Mouse (Mus musculus): Measurements from ENCODE around the gene Gm10197. TPM values are rescaled to one million over a fixed set of nuclear protein-coding genes. Genes with fewer than 3 reads are reported as not detected.

Gene Gm10197
- total RNA-seq, 2 experiments from 2014 or later, result not detected

- no peak for DNase-seq (ENCODE audit: low spot score in 2 of 2)
Measured at GRCm38 (mm10) chr19:53360265-53360958, 11.2 kb downstream of the Gm10197 start.

GRCm38 (mm10) chr19:53359160-53360033 is 12.2 kb downstream of the Gm10197 start:
- peak; percentile 57 to 63 for DNase-seq (ENCODE audit: low spot score in 2 of 2)

GRCm38 (mm10) chr19:53355065-53355464 is 16.5 kb downstream of the Gm10197 start:
- DNase-seq (ENCODE audit: low spot score in 2 of 2), result no peak

GRCm38 (mm10) chr19:53354271-53355000 is 17.1 kb downstream of the Gm10197 start:
- no peak for DNase-seq (ENCODE audit: low spot score in 2 of 2)

- no peak for DNase-seq (ENCODE audit: low spot score in 2 of 2)
Measured at GRCm38 (mm10) chr19:53353864-53354263, 17.7 kb downstream of the Gm10197 start.

GRCm38 (mm10) chr19:53345766-53346165 is 25.8 kb downstream of the Gm10197 start:
- DNase-seq (ENCODE audit: low spot score in 2 of 2), result no peak

- no peak for DNase-seq (ENCODE audit: low spot score in 2 of 2)
Measured at GRCm38 (mm10) chr19:53344062-53344461, 27.5 kb downstream of the Gm10197 start.

- no peak for DNase-seq (ENCODE audit: low spot score in 2 of 2)
Measured at GRCm38 (mm10) chr19:53343174-53343881, 28.2 kb downstream of the Gm10197 start.

GRCm38 (mm10) chr19:53340423-53340822 is 31.1 kb downstream of the Gm10197 start:
- DNase-seq (ENCODE audit: low spot score in 2 of 2), result no peak

- no peak for DNase-seq (ENCODE audit: low spot score in 2 of 2)
Measured at GRCm38 (mm10) chr19:53335241-53335640, 36.3 kb downstream of the Gm10197 start.

- no peak for DNase-seq (ENCODE audit: low spot score in 2 of 2)
Measured at GRCm38 (mm10) chr19:53333730-53334129, 37.8 kb downstream of the Gm10197 start.

GRCm38 (mm10) chr19:53331882-53332500 is 39.6 kb downstream of the Gm10197 start:
- no peak for DNase-seq (ENCODE audit: low spot score in 2 of 2)

GRCm38 (mm10) chr19:53329992-53330381 is 41.6 kb downstream of the Gm10197 start:
- DNase-seq (ENCODE audit: low spot score in 2 of 2), result peak; percentile 61 to 64

GRCm38 (mm10) chr19:53329221-53329991 is 42.2 kb downstream of the Gm10197 start:
- peak; percentile 82 to 92 for DNase-seq (ENCODE audit: low spot score in 2 of 2)

- DNase-seq (ENCODE audit: low spot score in 2 of 2), result no peak
Measured at GRCm38 (mm10) chr19:53328116-53328515, 43.5 kb downstream of the Gm10197 start.

GRCm38 (mm10) chr19:53325578-53326295 is 45.8 kb downstream of the Gm10197 start:
- DNase-seq (ENCODE audit: low spot score in 2 of 2), result peak; percentile 52

- no peak for DNase-seq (ENCODE audit: low spot score in 2 of 2)
Measured at GRCm38 (mm10) chr19:53324866-53325265, 46.7 kb downstream of the Gm10197 start.

GRCm38 (mm10) chr19:53322438-53323048 is 49.0 kb downstream of the Gm10197 start:
- DNase-seq (ENCODE audit: low spot score in 2 of 2), result no peak
